Mouse (Mus musculus): ENCODE results near the gene Slc23a2. TPM values are rescaled to one million over a fixed set of nuclear protein-coding genes. Genes with fewer than 3 reads are reported as not detected.

The Slc23a2 gene
- polyA plus RNA-seq, 1 experiment from 2014 or later = 5.6 TPM

GRCm38 (mm10) chr2:132084396-132084795 lies 60.5 kb downstream of the Slc23a2 start:
- no peak for DNase-seq (ENCODE audit: low spot score)
- 80% methylated on average over 5 of the region's 5 CpGs for WGBS
- Histone ChIP-seq H3K4me2 (replicated peaks; ENCODE audit: low read depth) (no peak overlapping the region), H3K27ac (replicated peaks) (no peak overlapping the region), H3K4me3 (ENCODE audit: low read depth, low read length) (no peak overlapping the region), H3K9me3 (ENCODE audit: control insufficient read depth, low read length) (no peaks in the 10 kb centered on the region), H3K9ac (ENCODE audit: low read length) (no peak overlapping the region), H3K27me3 (ENCODE audit: control insufficient read depth, insufficient read depth, low read length) (no peaks in the 10 kb centered on the region), H3K36me3 (ENCODE audit: control insufficient read depth, insufficient read depth, low read length) (peaks cover 4% of the 10 kb centered on the region; the same call in 1 of the 2 replicates), H3K4me1 (replicated peaks; ENCODE audit: control insufficient read depth, insufficient read depth) (no peaks in the 10 kb centered on the region)
- no peak for ATAC-seq (ENCODE audit: low FRiP score, low TSS enrichment)
- no peak for TF ChIP-seq EP300 (optimal IDR thresholded peaks at IDR 0.05)
- no peak for TF ChIP-seq CTCF (IDR thresholded peaks at IDR 0.05; ENCODE audit: low read depth)

GRCm38 (mm10) chr2:132079139-132079538 lies 65.8 kb downstream of the Slc23a2 start:
- H3K4me1 ChIP-seq (replicated peaks; ENCODE audit: control insufficient read depth, insufficient read depth) = no peaks in the 10 kb centered on the region
- H3K36me3 ChIP-seq (ENCODE audit: control insufficient read depth, insufficient read depth, low read length) = peaks cover 2% of the 10 kb centered on the region; the same call in 1 of the 2 replicates
- H3K27me3 ChIP-seq (ENCODE audit: control insufficient read depth, insufficient read depth, low read length) = no peaks in the 10 kb centered on the region
- no peaks in the 10 kb centered on the region for H3K9me3 ChIP-seq (ENCODE audit: control insufficient read depth, low read length)
- TF ChIP-seq CTCF (IDR thresholded peaks at IDR 0.05; ENCODE audit: low read depth) (no peak), EP300 (optimal IDR thresholded peaks at IDR 0.05) (no peak)
- no peak overlapping the region for H3K9ac ChIP-seq (ENCODE audit: low read length)
- ATAC-seq (ENCODE audit: low FRiP score, low TSS enrichment) (no peak), DNase-seq (ENCODE audit: low spot score) (no peak)
- no peak overlapping the region for H3K4me2 ChIP-seq (replicated peaks; ENCODE audit: low read depth)
- H3K4me3 ChIP-seq (ENCODE audit: low read depth, low read length) = no peak overlapping the region
- no peak overlapping the region for H3K27ac ChIP-seq (replicated peaks)
- 73% methylated on average over 5 of the region's 5 CpGs for WGBS

GRCm38 (mm10) chr2:132073052-132073451 lies 71.9 kb downstream of the Slc23a2 start:
- H3K4me1 ChIP-seq (replicated peaks; ENCODE audit: control insufficient read depth, insufficient read depth) = no peaks in the 10 kb centered on the region
- H3K9me3 ChIP-seq (ENCODE audit: control insufficient read depth, low read length) = no peaks in the 10 kb centered on the region
- H3K27ac ChIP-seq (replicated peaks) = no peak overlapping the region
- ATAC-seq (ENCODE audit: low FRiP score, low TSS enrichment) = no peak
- H3K27me3 ChIP-seq (ENCODE audit: control insufficient read depth, insufficient read depth, low read length) = no peaks in the 10 kb centered on the region
- 90% methylated on average over 3 of the region's 3 CpGs for whole genome bisulfite sequencing
- no peak overlapping the region for H3K9ac ChIP-seq (ENCODE audit: low read length)
- no peak overlapping the region for H3K4me2 ChIP-seq (replicated peaks; ENCODE audit: low read depth)
- H3K4me3 ChIP-seq (ENCODE audit: low read depth, low read length) = no peak overlapping the region
- TF ChIP-seq EP300 (optimal IDR thresholded peaks at IDR 0.05) = no peak
- TF ChIP-seq CTCF (IDR thresholded peaks at IDR 0.05; ENCODE audit: low read depth) = no peak
- peaks cover 2% of the 10 kb centered on the region; the same call in 1 of the 2 replicates for H3K36me3 ChIP-seq (ENCODE audit: control insufficient read depth, insufficient read depth, low read length)
- no peak for DNase-seq (ENCODE audit: low spot score)

GRCm38 (mm10) chr2:132069985-132070735 lies 74.7 kb downstream of the Slc23a2 start:
- no peak for ATAC-seq (ENCODE audit: low FRiP score, low TSS enrichment)
- no peaks in the 10 kb centered on the region; the same call in 1 of the 2 replicates for H3K36me3 ChIP-seq (ENCODE audit: control insufficient read depth, insufficient read depth, low read length)
- 66% methylated on average over 10 of the region's 10 CpGs for WGBS

GRCm38 (mm10) chr2:132064185-132064831 lies 80.6 kb downstream of the Slc23a2 start:
- H3K4me3 ChIP-seq (ENCODE audit: low read depth, low read length) = no peak overlapping the region
- H3K27me3 ChIP-seq (ENCODE audit: control insufficient read depth, insufficient read depth, low read length) = no peaks in the 10 kb centered on the region
- 75% methylated on average over 11 of the region's 11 CpGs for WGBS
- DNase-seq (ENCODE audit: low spot score) (peak; percentile 51), ATAC-seq (ENCODE audit: low FRiP score, low TSS enrichment) (peak; percentile 79)
- TF ChIP-seq EP300 (optimal IDR thresholded peaks at IDR 0.05) = no peak
- TF ChIP-seq CTCF (IDR thresholded peaks at IDR 0.05; ENCODE audit: low read depth) = peak; percentile 63
- H3K4me2 ChIP-seq (replicated peaks; ENCODE audit: low read depth) = no peak overlapping the region
- peaks cover 6% of the 10 kb centered on the region; the same call in 1 of the 2 replicates for H3K36me3 ChIP-seq (ENCODE audit: control insufficient read depth, insufficient read depth, low read length)
- H3K4me1 ChIP-seq (replicated peaks; ENCODE audit: control insufficient read depth, insufficient read depth) = no peaks in the 10 kb centered on the region
- H3K27ac ChIP-seq (replicated peaks) = no peak overlapping the region
- H3K9ac ChIP-seq (ENCODE audit: low read length) = no peak overlapping the region
- H3K9me3 ChIP-seq (ENCODE audit: control insufficient read depth, low read length) = no peaks in the 10 kb centered on the region

More at GRCm38 (mm10) chr2:132069985-132070735, 74.7 kb downstream of the Slc23a2 start:
- Histone ChIP-seq H3K9me3 (ENCODE audit: control insufficient read depth, low read length) (no peaks in the 10 kb centered on the region), H3K9ac (ENCODE audit: low read length) (no peak overlapping the region), H3K4me2 (replicated peaks; ENCODE audit: low read depth) (no peak overlapping the region), H3K27me3 (ENCODE audit: control insufficient read depth, insufficient read depth, low read length) (no peaks in the 10 kb centered on the region), H3K4me1 (replicated peaks; ENCODE audit: control insufficient read depth, insufficient read depth) (no peaks in the 10 kb centered on the region), H3K27ac (replicated peaks) (no peak overlapping the region), H3K4me3 (ENCODE audit: low read depth, low read length) (no peak overlapping the region)
- TF ChIP-seq EP300 (optimal IDR thresholded peaks at IDR 0.05) (no peak), CTCF (IDR thresholded peaks at IDR 0.05; ENCODE audit: low read depth) (no peak)
- no peak for DNase-seq (ENCODE audit: low spot score)

GRCm38 (mm10) chr2:132063776-132064175 lies 81.1 kb downstream of the Slc23a2 start:
- no peak overlapping the region for H3K4me3 ChIP-seq (ENCODE audit: low read depth, low read length)
- H3K9me3 ChIP-seq (ENCODE audit: control insufficient read depth, low read length) = no peaks in the 10 kb centered on the region
- ATAC-seq (ENCODE audit: low FRiP score, low TSS enrichment) (0 out of 2 replicates have a peak, but pooled peaks have one; percentile 17), DNase-seq (ENCODE audit: low spot score) (no peak)
- no peak overlapping the region for H3K27ac ChIP-seq (replicated peaks)
- H3K27me3 ChIP-seq (ENCODE audit: control insufficient read depth, insufficient read depth, low read length) = no peaks in the 10 kb centered on the region
- H3K4me2 ChIP-seq (replicated peaks; ENCODE audit: low read depth) = no peak overlapping the region
- WGBS = 82% methylated on average over 3 of the region's 3 CpGs
- H3K9ac ChIP-seq (ENCODE audit: low read length) = no peak overlapping the region
- peaks cover 6% of the 10 kb centered on the region; the same call in 1 of the 2 replicates for H3K36me3 ChIP-seq (ENCODE audit: control insufficient read depth, insufficient read depth, low read length)
- no peak for TF ChIP-seq CTCF (IDR thresholded peaks at IDR 0.05; ENCODE audit: low read depth)
- TF ChIP-seq EP300 (optimal IDR thresholded peaks at IDR 0.05) = no peak
- no peaks in the 10 kb centered on the region for H3K4me1 ChIP-seq (replicated peaks; ENCODE audit: control insufficient read depth, insufficient read depth)

Measured in stomach, postnatal 0 days (tissue).